Mouse (Mus musculus) forebrain, embryonic 14.5 days (tissue): ENCODE data around the gene Dnase2a. TPM values are rescaled to one million over a fixed set of nuclear protein-coding genes. Genes with fewer than 3 reads are reported as not detected.

Experiments
- ATAC-seq: fragments of 200-750 bp; cut with Nextera tagmentation; 2 replicates; pipeline ENCODE4 v1.8.0; 2017; ENCODE audit warnings: mild to moderate bottlenecking, moderate library complexity
- DNase-seq: peaks from one replicate; pipeline ENCODE4 v3.0.0-alpha.2; 2015; ENCODE audit warnings: low spot score
- H3K27ac ChIP-seq: fragments of 300-500 bp; sonication (generic); 2 replicates; pipeline ENCODE4 v1.5.1; 2014; ENCODE audit warnings: low read depth, mild to moderate bottlenecking, control low read depth, low read length, moderate library complexity
- H3K27me3 ChIP-seq: fragments of 300-500 bp; sonication (generic); replicated peaks from 2 replicates; pipeline ENCODE4 v1.6.1; 2014; ENCODE audit warnings: low read length, control low read depth, mixed read lengths; ENCODE audit not compliant: control insufficient read depth, insufficient read depth
- H3K36me3 ChIP-seq: fragments of 300-500 bp; sonication (generic); 2 replicates; pipeline ENCODE4 v1.6.1; 2014; ENCODE audit warnings: low read length, control low read depth; ENCODE audit not compliant: control insufficient read depth, insufficient read depth
- H3K4me1 ChIP-seq: fragments of 300-500 bp; sonication (generic); 2 replicates; pipeline ENCODE4 v1.6.1; 2014; ENCODE audit warnings: antibody characterized with exemption, low read length, control low read depth; ENCODE audit not compliant: control insufficient read depth, insufficient read depth
- H3K4me2 ChIP-seq: fragments of 300-500 bp; sonication (generic); 2 replicates; pipeline ENCODE4 v1.6.1; 2014; ENCODE audit warnings: mild to moderate bottlenecking, control low read depth, low read length
- H3K4me3 ChIP-seq: fragments of 300-500 bp; sonication (generic); 2 replicates; pipeline ENCODE4 v1.5.1; 2014; ENCODE audit warnings: low read depth, low read length, control low read depth
- H3K9ac ChIP-seq: fragments of 300-500 bp; sonication (generic); 2 replicates; pipeline ENCODE4 v1.6.1; 2014; ENCODE audit warnings: mild to moderate bottlenecking, low read length, control low read depth, moderate library complexity
- H3K9me3 ChIP-seq: fragments of 300-500 bp; sonication (generic); replicated peaks from 2 replicates; pipeline ENCODE4 v1.6.1; 2016; ENCODE audit warnings: low read length, control low read depth, mixed read lengths; ENCODE audit not compliant: control insufficient read depth
- WGBS: fragments of 180-500 bp; shearing (Covaris S2); extraction: QIAGEN DNeasy Blood & Tissue Kit; methylation state at CpG from one replicate; pipeline ENCODE4 v1.1.7; 2014; 5-methylcytosine and 5-hydroxymethylcytosine counted together
- polyA plus RNA-seq: library from polyadenylated mRNA; unstranded; fragments of >200 nt; fragmentation: Nextera tagmentation; extraction: Ambion mirVana; gene quantifications from 2 replicates; pipeline ENCODE4 v1.2.1, GENCODE M21; 2014

Dnase2a gene
- polyA plus RNA-seq, 1 experiment from 2014 or later = 4.8 TPM

- Histone ChIP-seq H3K4me3 (no peak overlapping the region), H3K27me3 (no peaks in the 10 kb centered on the region), H3K27ac (no peak overlapping the region), H3K4me1 (peaks cover 6% of the 10 kb centered on the region), H3K9me3 (no peaks in the 10 kb centered on the region), H3K36me3 (peaks cover 44% of the 10 kb centered on the region), H3K4me2 (no peak overlapping the region), H3K9ac (no peak overlapping the region)
- DNase-seq (no peak), ATAC-seq (no peak)
- WGBS = 93% methylated on average over 3 of the region's 3 CpGs
Observed at GRCm38 (mm10) chr8:84888280-84888679, 20.1 kb upstream of the Dnase2a start.

DNA sequence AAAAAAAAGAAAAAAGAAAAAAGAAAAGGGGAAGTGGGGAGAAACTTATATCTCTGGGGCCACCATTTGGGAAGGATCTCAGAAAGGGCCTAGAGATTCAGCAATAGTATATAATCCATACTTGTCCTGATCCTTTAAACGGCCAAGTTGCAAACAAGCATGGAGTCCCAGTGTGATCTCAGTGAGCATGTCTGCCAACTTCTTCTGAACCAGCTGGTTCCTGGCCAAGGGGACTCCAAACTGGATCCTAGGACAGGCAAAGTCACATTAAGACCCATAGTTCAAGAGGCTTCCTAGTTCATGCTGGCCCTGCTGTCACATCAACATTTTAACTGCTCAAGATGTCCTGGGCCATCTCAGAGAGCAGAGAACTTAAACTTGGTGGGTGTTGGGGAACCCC lies 19.2 kb upstream of the Dnase2a start:
- Histone ChIP-seq H3K4me3 (no peak overlapping the region), H3K9me3 (no peaks in the 10 kb centered on the region), H3K36me3 (peaks cover 44% of the 10 kb centered on the region), H3K4me1 (peaks cover 6% of the 10 kb centered on the region), H3K27ac (no peak overlapping the region), H3K9ac (no peak overlapping the region), H3K27me3 (no peaks in the 10 kb centered on the region), H3K4me2 (no peak overlapping the region)
- ATAC-seq (no peak), DNase-seq (no peak)
- WGBS = 100% methylated on average over 1 of the region's 1 CpGs

- WGBS = 11% methylated on average over 31 of the region's 31 CpGs
- Histone ChIP-seq H3K9me3 (no peaks in the 10 kb centered on the region), H3K4me3 (peak overlapping the region; percentile 61), H3K36me3 (peaks cover 20% of the 10 kb centered on the region), H3K4me2 (peak overlapping the region; percentile 94), H3K27me3 (no peaks in the 10 kb centered on the region), H3K9ac (peak overlapping the region; percentile 76), H3K4me1 (peaks cover 6% of the 10 kb centered on the region), H3K27ac (no peak overlapping the region; the same call in 1 of the 2 replicates)
- ATAC-seq (no peak; the same call in 1 of the 2 replicates), DNase-seq (no peak)
Observed at GRCm38 (mm10) chr8:84892993-84893708, 15.2 kb upstream of the Dnase2a start.

- peak within 1 kb of the TSS; percentile 94 for H3K4me2 ChIP-seq
- no peak within 1 kb of the TSS; the same call in 1 of the 2 replicates for H3K27ac ChIP-seq
- ATAC-seq = peak; percentile 100
- peak; percentile 98 for DNase-seq
- H3K27me3 ChIP-seq = no peaks in the 10 kb centered on the region
- peak within 1 kb of the TSS; percentile 61 for H3K4me3 ChIP-seq
- H3K9ac ChIP-seq = peak within 1 kb of the TSS; percentile 76
- H3K9me3 ChIP-seq = no peaks in the 10 kb centered on the region
- WGBS = under 1% methylated on average over 11 of the region's 11 CpGs
- peaks cover 14% of the 10 kb centered on the region; the same call in 1 of the 2 replicates for H3K36me3 ChIP-seq
- peaks cover 6% of the 10 kb centered on the region for H3K4me1 ChIP-seq
Observed at GRCm38 (mm10) chr8:84893709-84894134, 14.6 kb upstream of the Dnase2a start, which contains the start of gene Gcdh. TSS of gene Gcdh (minus strand) at chr8:84893921.

DNA sequence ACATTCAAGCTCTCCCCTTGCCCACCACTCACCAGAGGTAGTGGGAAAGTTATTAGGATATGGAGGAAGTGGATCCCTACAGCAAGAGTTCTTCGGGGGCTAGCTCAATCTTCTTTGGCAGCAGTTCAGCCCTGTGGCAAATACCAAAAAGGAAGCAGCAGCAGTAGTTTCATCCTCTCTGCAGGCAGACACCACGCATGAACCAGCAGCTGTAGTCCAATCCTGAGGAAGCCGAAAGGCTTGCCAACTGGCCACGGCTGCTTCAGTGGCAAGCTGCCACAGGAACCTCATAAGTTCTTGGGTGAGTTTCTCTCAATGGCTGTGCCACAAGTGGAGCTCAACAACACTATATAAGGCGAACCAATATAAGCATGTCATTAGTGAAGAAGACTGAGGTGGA lies 12.4 kb upstream of the Dnase2a start:
- no peak overlapping the region for H3K9ac ChIP-seq
- 0 out of 2 replicates have a peak, but pooled peaks cover under 1% of the 10 kb centered on the region for H3K36me3 ChIP-seq
- H3K4me3 ChIP-seq = no peak overlapping the region
- no peak overlapping the region for H3K27ac ChIP-seq
- no peak for ATAC-seq
- no peaks in the 10 kb centered on the region for H3K27me3 ChIP-seq
- no peak overlapping the region for H3K4me2 ChIP-seq
- 86% methylated on average over 5 of the region's 5 CpGs for WGBS
- H3K9me3 ChIP-seq = no peaks in the 10 kb centered on the region
- DNase-seq = no peak
- H3K4me1 ChIP-seq = peaks cover 6% of the 10 kb centered on the region

DNA sequence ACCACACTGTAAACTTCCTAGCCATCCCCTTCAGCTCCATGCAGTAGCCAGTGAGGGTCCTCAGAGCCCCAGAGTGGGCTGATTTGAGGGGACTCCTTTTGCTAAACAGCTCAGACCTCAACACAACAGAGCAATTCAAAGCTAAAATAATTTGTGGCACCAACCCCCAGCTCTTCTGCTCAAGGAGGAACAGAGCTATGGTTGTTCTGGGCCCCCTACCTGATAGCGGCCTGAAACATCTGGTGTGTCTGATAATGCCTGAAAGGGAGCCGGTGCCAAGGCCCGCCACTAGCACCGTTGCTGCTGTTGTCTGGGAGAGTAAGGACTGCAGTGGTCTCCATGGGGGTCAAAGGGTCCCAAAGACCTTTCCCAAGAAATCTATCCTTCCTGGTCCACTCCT lies 7.3 kb upstream of the Dnase2a start:
- ATAC-seq (no peak), DNase-seq (no peak)
- Histone ChIP-seq H3K4me1 (peaks cover 6% of the 10 kb centered on the region), H3K9ac (no peak overlapping the region), H3K27me3 (no peaks in the 10 kb centered on the region), H3K4me2 (no peak overlapping the region), H3K9me3 (no peaks in the 10 kb centered on the region), H3K4me3 (no peak overlapping the region), H3K36me3 (no peaks in the 10 kb centered on the region), H3K27ac (no peak overlapping the region)
- WGBS = 72% methylated on average over 4 of the region's 4 CpGs

- Histone ChIP-seq H3K4me3 (peak within 1 kb of the TSS; percentile 48), H3K4me1 (peaks cover 6% of the 10 kb centered on the region), H3K27me3 (no peaks in the 10 kb centered on the region), H3K9ac (peak within 1 kb of the TSS; percentile 72), H3K4me2 (peak within 1 kb of the TSS; percentile 92), H3K9me3 (no peaks in the 10 kb centered on the region), H3K36me3 (no peaks in the 10 kb centered on the region), H3K27ac (no peak within 1 kb of the TSS)
- 72% methylated on average over 3 of the region's 3 CpGs for WGBS
- ATAC-seq (no peak), DNase-seq (no peak)
Observed at GRCm38 (mm10) chr8:84901752-84902151, 6.6 kb upstream of the Dnase2a start, which contains the start of gene Klf1. TSS of gene Klf1 (plus strand) at chr8:84901928.

DNA sequence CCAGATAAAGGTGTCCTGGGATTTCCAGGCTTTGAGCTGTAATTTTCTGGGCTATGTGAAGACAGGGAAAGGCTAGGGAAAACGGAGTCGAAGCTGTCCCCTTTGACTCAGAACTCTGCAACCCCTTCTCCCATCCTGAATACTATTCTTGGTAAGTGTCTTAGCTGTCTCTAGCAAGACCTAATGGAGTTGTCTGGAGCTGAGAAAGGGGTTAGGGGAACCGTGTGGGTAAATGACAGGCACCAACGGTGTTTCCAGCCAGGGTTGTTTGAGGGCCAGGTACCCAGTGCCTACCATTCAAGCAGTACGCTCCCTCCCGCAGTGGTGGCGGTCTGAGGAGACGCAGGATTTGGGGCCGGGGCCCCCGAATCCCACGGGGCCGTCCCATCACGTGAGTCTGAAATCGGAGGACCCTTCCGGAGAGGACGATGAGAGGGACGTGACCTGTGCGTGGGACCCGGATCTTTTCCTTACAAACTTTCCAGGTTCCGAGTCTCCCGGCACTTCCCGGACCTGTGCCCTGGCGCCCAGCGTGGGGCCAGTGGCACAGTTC lies 5.9 kb upstream of the Dnase2a start:
- Histone ChIP-seq H3K9me3 (no peaks in the 10 kb centered on the region), H3K4me2 (peak overlapping the region; percentile 92), H3K27me3 (no peaks in the 10 kb centered on the region), H3K4me3 (peak overlapping the region; percentile 48), H3K27ac (no peak overlapping the region), H3K36me3 (no peaks in the 10 kb centered on the region), H3K4me1 (peaks cover 6% of the 10 kb centered on the region), H3K9ac (peak overlapping the region; percentile 72)
- no peak for DNase-seq
- no peak; the same call in 1 of the 2 replicates for ATAC-seq
- 3% methylated on average over 24 of the region's 24 CpGs for WGBS
